In genomic region chr7:6976890-6977289, GRCm38 (mm10) we compare ENCODE assay signal across 31 mouse cellular contexts. TPM values are rescaled to one million over a fixed set of nuclear protein-coding genes. Genes with fewer than 3 reads are reported as not detected.
DNase-seq lines count a peak whose midpoint lies in the region; ATAC-seq and TF ChIP-seq lines count a peak whose summit lies in the region.
"Had no signal": no experiment of that assay in that cellular context is flagged by ENCODE, and none has a peak within 500 bp of the region (broad histone marks: within the 10 kb centered on the region; RNA-seq: fewer than 3 reads in every experiment).

No protein-coding gene starts in this region.

- no peak for ATAC-seq in midbrain, postnatal 0 days (ENCODE audit: low FRiP score)
- ATAC-seq: forebrain, embryonic 13.5 days; forebrain, embryonic 16.5 days had no signal

- 92% methylated on average over 19 of the region's 19 CpGs for WGBS in midbrain, postnatal 0 days

- no peaks in the 10 kb centered on the region for H3K27me3 ChIP-seq in testis, adult 2 months (ENCODE audit: control insufficient read depth, insufficient read depth, low read length)
- H3K27me3 ChIP-seq in midbrain, postnatal 0 days (ENCODE audit: insufficient read depth, low read length): no peaks in the 10 kb centered on the region
- H3K27me3 ChIP-seq: forebrain, embryonic 13.5 days; heart, embryonic 13.5 days; hindbrain, embryonic 15.5 days had no signal

- peak overlapping the region; percentile 92 for H3K4me3 ChIP-seq in testis, adult 2 months (ENCODE audit: control insufficient read depth, low read depth, low read length)
- H3K4me3 ChIP-seq in midbrain, postnatal 0 days (ENCODE audit: low read depth, low read length): no peak overlapping the region
- H3K4me3 ChIP-seq: forebrain, embryonic 10.5 days; forebrain, embryonic 13.5 days; heart, adult 2 months; heart, embryonic 10.5 days; heart, embryonic 13.5 days; hindbrain, embryonic 15.5 days had no signal

- no peak overlapping the region for H3K4me2 ChIP-seq in midbrain, postnatal 0 days (ENCODE audit: low read depth, low read length, poor library complexity, severe bottlenecking)
- H3K4me2 ChIP-seq: forebrain, embryonic 13.5 days; heart, embryonic 13.5 days; hindbrain, embryonic 15.5 days had no signal

- no peak overlapping the region for H3K27ac ChIP-seq in testis, adult 2 months (ENCODE audit: control insufficient read depth, insufficient read depth, low read depth, low read length)
- H3K27ac ChIP-seq in midbrain, postnatal 0 days (ENCODE audit: low read depth, low read length): no peak overlapping the region
- H3K27ac ChIP-seq: forebrain, embryonic 10.5 days; forebrain, embryonic 13.5 days; heart, adult 2 months; heart, embryonic 10.5 days; heart, embryonic 13.5 days; hindbrain, embryonic 15.5 days had no signal

- peaks cover 6% of the 10 kb centered on the region for H3K4me1 ChIP-seq in testis, adult 2 months (ENCODE audit: control insufficient read depth, insufficient read depth, low read length)
- no peaks in the 10 kb centered on the region for H3K4me1 ChIP-seq in midbrain, postnatal 0 days (ENCODE audit: insufficient read depth, low read length)
- H3K4me1 ChIP-seq: forebrain, embryonic 10.5 days; forebrain, embryonic 13.5 days; heart, embryonic 10.5 days; heart, embryonic 13.5 days; hindbrain, embryonic 15.5 days had no signal

- no peaks in the 10 kb centered on the region for H3K36me3 ChIP-seq in testis, adult 2 months (ENCODE audit: control insufficient read depth, insufficient read depth, low read length)
- H3K36me3 ChIP-seq in midbrain, postnatal 0 days (ENCODE audit: insufficient read depth, low read length): no peaks in the 10 kb centered on the region
- H3K36me3 ChIP-seq: forebrain, embryonic 10.5 days; G1E; heart, embryonic 10.5 days; heart, embryonic 13.5 days; hindbrain, embryonic 15.5 days had no signal

- no peak for DNase-seq in testis, postnatal 10 days (ENCODE audit: low spot score)
- peak; percentile 76 for DNase-seq in MN1 (ENCODE audit: low spot score)
- peak; percentile 9 for DNase-seq in testis, postnatal 14 days (ENCODE audit: low spot score)
- no peak for DNase-seq in midbrain, postnatal 0 days (ENCODE audit: low spot score)
- DNase-seq in left cerebral cortex, adult 18-20 months (ENCODE audit: low spot score in 2 of 2): no peak
- DNase-seq: adrenal gland, postnatal 10 days; adrenal gland, postnatal 36 days; cerebellum, adult 18-20 months; cerebellum, adult 9-10 months; cerebellum, postnatal 14 days; gastrocnemius, postnatal 10 days; gastrocnemius, postnatal 36 days; heart, adult 2 months; heart, postnatal 14 days; heart, postnatal 4 days had no signal

- TF ChIP-seq POLR2A in testis, adult 2 months (IDR thresholded peaks at IDR 0.05; ENCODE audit: control insufficient read depth, low read depth, low read length): no peak

- H3K9ac ChIP-seq in midbrain, postnatal 0 days (replicated peaks; ENCODE audit: low read length, poor library complexity, severe bottlenecking): no peak overlapping the region
- H3K9ac ChIP-seq: forebrain, embryonic 13.5 days; heart, embryonic 13.5 days; hindbrain, embryonic 15.5 days had no signal

- TF ChIP-seq CTCF in testis, adult 2 months (IDR thresholded peaks at IDR 0.05; ENCODE audit: control insufficient read depth, insufficient read depth, insufficient replicate concordance, low read depth, low read length): no peak
- no peak for TF ChIP-seq CTCF in midbrain, postnatal 0 days (IDR thresholded peaks at IDR 0.05)

- no peaks in the 10 kb centered on the region for H3K9me3 ChIP-seq in midbrain, postnatal 0 days (ENCODE audit: low read length)
- H3K9me3 ChIP-seq: G1E; heart, embryonic 13.5 days; hindbrain, embryonic 15.5 days had no signal

RNA-seq across cellular contexts. Expression of gene Aurkc, which starts 18.2 kb away (rescaled TPM):
- 12.8 and 14.7 TPM in 2 replicates for polyA plus RNA-seq in testis, adult 2 months (2012; rRNA removed)
- total RNA-seq in midbrain, postnatal 0 days (2014; rRNA removed): not detected in 2 replicates
- not detected in 2 replicates for polyA plus RNA-seq in midbrain, postnatal 0 days (2015; fragmentation: Nextera tagmentation; extraction: Ambion mirVana)
- not detected for total RNA-seq in left cerebral cortex, adult 18-20 months (2021)
- total RNA-seq: adrenal gland, adult 18-20 months; adrenal gland, postnatal 10 days; adrenal gland, postnatal 36 days; G1E; gastrocnemius, adult 18-20 months; gastrocnemius, postnatal 10 days; gastrocnemius, postnatal 36 days; granulocyte monocyte progenitor cell, adult 5-6 weeks; heart, adult 2 months; heart, postnatal 14 days; heart, postnatal 4 days had no signal
- polyA plus RNA-seq: embryonic facial prominence, embryonic 11.5 days; embryonic facial prominence, embryonic 14.5 days; forebrain, embryonic 10.5 days; forebrain, embryonic 13.5 days; forebrain, embryonic 16.5 days; G1E; heart, adult 2 months; heart, embryonic 10.5 days; heart, embryonic 13.5 days; heart, embryonic 16.5 days; hindbrain, embryonic 11.5 days; hindbrain, embryonic 15.5 days; intestine, embryonic 14.5 days had no signal

Comparison
In these comparisons a context has a peak if more than half of its experiments do, and no peak if none do; other contexts are left out.
1. DNase-seq: peak in MN1 (single experiment) and testis, postnatal 14 days (single experiment); none in testis, postnatal 10 days (single experiment), midbrain, postnatal 0 days (single experiment) and left cerebral cortex, adult 18-20 months (0 of 2).